Mouse (Mus musculus) embryonic fibroblast, embryonic 13.5 days (primary cell): ENCODE measurements at regions not wholly inside any gene's neighbourhood (a gene's known extent, or its start where the extent isn't known, plus 50 kb on each side); places are given as distances from the start of the nearest gene placed in this dataset.

Source experiments
- CTCF ChIP-seq: IDR thresholded peaks from 2 replicates; pipeline ENCODE4 v1.5.1; 2011; ENCODE audit warnings: mild to moderate bottlenecking, control low read depth, low read length, moderate library complexity, borderline replicate concordance; ENCODE audit not compliant: insufficient read depth
- POLR2A ChIP-seq: IDR thresholded peaks from 2 replicates; pipeline ENCODE4 v1.6.1; 2011; ENCODE audit warnings: low read depth, mild to moderate bottlenecking, control low read depth, low read length, moderate library complexity

DNA sequence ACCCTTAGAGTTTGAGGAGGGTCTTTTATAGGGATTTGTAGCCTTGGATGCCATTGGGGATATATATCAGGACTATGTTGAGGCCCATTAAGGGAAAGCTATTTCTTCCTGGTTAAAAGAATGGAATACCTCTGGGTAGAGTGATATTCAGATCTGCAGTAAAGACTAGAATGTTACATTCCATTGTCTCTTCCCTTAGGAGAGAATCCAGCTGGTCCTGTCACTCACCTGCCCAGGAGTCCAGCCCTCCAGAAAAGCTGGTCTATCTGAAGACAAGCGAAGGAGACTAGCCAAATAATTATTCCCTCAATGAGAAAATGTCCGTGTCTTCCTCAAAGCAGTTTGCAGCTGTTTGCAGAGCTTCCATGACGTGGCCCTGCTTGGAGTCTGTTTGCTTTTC is 308.3 kb downstream of the Cog6 start:
- no peak for TF ChIP-seq CTCF
- no peak for TF ChIP-seq POLR2A
